In the genomic region with DNA sequence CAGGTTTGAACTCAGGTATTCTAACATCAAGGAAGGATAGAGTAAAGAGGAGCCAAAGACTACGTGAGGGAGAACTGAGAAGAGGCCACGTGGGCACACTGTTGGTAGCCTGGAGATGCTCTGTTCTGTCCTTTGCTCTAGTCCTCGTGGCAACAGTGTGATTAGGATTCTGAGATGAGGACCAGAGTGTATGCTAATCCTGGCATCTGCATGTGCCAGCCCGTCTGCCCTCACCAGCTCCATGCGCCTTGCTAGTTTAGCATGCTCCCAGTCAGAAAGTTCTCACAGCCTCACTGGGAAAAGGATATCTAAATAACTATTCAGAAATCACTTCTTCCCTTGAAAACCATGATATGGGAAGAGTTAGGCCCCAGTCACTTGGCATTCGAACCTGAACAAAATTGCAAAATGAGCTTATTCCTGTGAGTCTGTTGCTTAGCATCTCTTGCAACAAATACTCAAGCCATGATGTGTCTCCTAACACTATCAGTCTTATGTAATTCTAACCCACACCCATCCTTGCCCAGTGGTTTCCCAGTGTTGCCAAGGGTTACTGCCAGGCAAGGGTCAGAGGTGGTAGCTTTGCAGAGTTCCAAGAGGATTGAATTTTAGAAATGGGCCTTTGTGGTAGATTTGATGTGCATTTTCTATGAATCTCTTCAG, we compare ENCODE assay signal across 19 mouse cellular contexts.
DNase-seq lines count a peak whose midpoint lies in the region; ATAC-seq and TF ChIP-seq lines count a peak whose summit lies in the region.
"Had no signal": no experiment of that assay in that cellular context is flagged by ENCODE, and none has a peak within 500 bp of the region (broad histone marks: within the 10 kb centered on the region; RNA-seq: fewer than 3 reads in every experiment).

No protein-coding gene starts in this region.

- H3K4me1 ChIP-seq in midbrain, embryonic 11.5 days (ENCODE audit: control insufficient read depth, insufficient read depth, low read length): no peaks in the 10 kb centered on the region
- 0 out of 2 replicates have a peak, but pooled peaks cover 6% of the 10 kb centered on the region for H3K4me1 ChIP-seq in midbrain, embryonic 10.5 days
- H3K4me1 ChIP-seq: embryonic facial prominence, embryonic 12.5 days; forebrain, embryonic 13.5 days; heart, embryonic 10.5 days; hindbrain, embryonic 12.5 days had no signal

- no peak overlapping the region for H3K4me3 ChIP-seq in layer of hippocampus, adult 2 months
- H3K4me3 ChIP-seq in midbrain, embryonic 11.5 days (ENCODE audit: low read depth, low read length): no peak overlapping the region
- H3K4me3 ChIP-seq in midbrain, embryonic 10.5 days: no peak overlapping the region
- H3K4me3 ChIP-seq: embryonic facial prominence, embryonic 12.5 days; forebrain, embryonic 13.5 days; gastrocnemius, adult 2 months; heart, embryonic 10.5 days; hindbrain, embryonic 12.5 days had no signal

- no peaks in the 10 kb centered on the region for H3K27me3 ChIP-seq in midbrain, embryonic 11.5 days (ENCODE audit: control insufficient read depth, insufficient read depth, low read length)
- no peaks in the 10 kb centered on the region for H3K27me3 ChIP-seq in midbrain, embryonic 10.5 days (ENCODE audit: low read depth, poor library complexity, severe bottlenecking)
- H3K27me3 ChIP-seq: embryonic facial prominence, embryonic 12.5 days; forebrain, embryonic 13.5 days; hindbrain, embryonic 12.5 days had no signal

- H3K9me3 ChIP-seq in midbrain, embryonic 11.5 days (ENCODE audit: control insufficient read depth, low read length): no peaks in the 10 kb centered on the region
- H3K9me3 ChIP-seq in midbrain, embryonic 10.5 days (replicated peaks): no peaks in the 10 kb centered on the region
- H3K9me3 ChIP-seq: embryonic facial prominence, embryonic 12.5 days; forebrain, embryonic 13.5 days; heart, embryonic 10.5 days; hindbrain, embryonic 12.5 days had no signal

- no peak for TF ChIP-seq CTCF in layer of hippocampus, adult 2 months (conservative IDR thresholded peaks at IDR 0.05)

- no peak for ATAC-seq in midbrain, embryonic 11.5 days (ENCODE audit: low FRiP score)
- ATAC-seq: forebrain, embryonic 13.5 days; hindbrain, embryonic 16.5 days had no signal

- peak overlapping the region; percentile 60 for H3K27ac ChIP-seq in layer of hippocampus, adult 2 months
- H3K27ac ChIP-seq in midbrain, embryonic 11.5 days (ENCODE audit: low read depth, low read length): no peak overlapping the region
- no peak overlapping the region for H3K27ac ChIP-seq in midbrain, embryonic 10.5 days (replicated peaks)
- H3K27ac ChIP-seq: embryonic facial prominence, embryonic 12.5 days; forebrain, embryonic 13.5 days; gastrocnemius, adult 2 months; heart, embryonic 10.5 days; hindbrain, embryonic 12.5 days had no signal

- no peaks in the 10 kb centered on the region for H3K36me3 ChIP-seq in midbrain, embryonic 11.5 days (ENCODE audit: control insufficient read depth, insufficient read depth, low read length)
- no peaks in the 10 kb centered on the region for H3K36me3 ChIP-seq in midbrain, embryonic 10.5 days
- H3K36me3 ChIP-seq: heart, embryonic 10.5 days had no signal

- no peak overlapping the region for H3K9ac ChIP-seq in midbrain, embryonic 11.5 days (ENCODE audit: low read length)
- H3K9ac ChIP-seq: embryonic facial prominence, embryonic 12.5 days; forebrain, embryonic 13.5 days; hindbrain, embryonic 12.5 days had no signal

- 85% methylated on average over 6 of the region's 6 CpGs for WGBS in midbrain, embryonic 11.5 days
- WGBS in midbrain, embryonic 10.5 days: 91% methylated on average over 6 of the region's 6 CpGs

- DNase-seq in layer of hippocampus, adult 2 months (ENCODE audit: low spot score in 2 of 2): no peak
- no peak for DNase-seq in layer of hippocampus, postnatal 36 days
- DNase-seq in midbrain, embryonic 11.5 days (ENCODE audit: low spot score, missing footprints): peak; percentile 2
- no peak for DNase-seq in midbrain, embryonic 10.5 days (ENCODE audit: low spot score)
- DNase-seq in lung, postnatal 25 days (ENCODE audit: low spot score): peak; percentile 73
- DNase-seq in c-Kit-positive CD71-positive TER-119-positive erythroid progenitor cells, embryonic 14.5 days (ENCODE audit: low spot score): no peak
- DNase-seq: adrenal gland, postnatal 10 days; cerebellum, adult 11-12 months; cerebellum, adult 9-10 months; cerebellum, postnatal 25 days; gastrocnemius, adult 2 months; gastrocnemius, postnatal 25 days; heart, postnatal 10 days; heart, postnatal 4 days had no signal

- H3K4me2 ChIP-seq in midbrain, embryonic 11.5 days: no peak overlapping the region
- H3K4me2 ChIP-seq: embryonic facial prominence, embryonic 12.5 days; forebrain, embryonic 13.5 days; hindbrain, embryonic 12.5 days had no signal

Comparison
In these comparisons a context has a peak if more than half of its experiments do, and no peak if none do; other contexts are left out.
1. DNase-seq: peak in midbrain, embryonic 11.5 days (single experiment) and lung, postnatal 25 days (single experiment); none in layer of hippocampus, adult 2 months (0 of 2), layer of hippocampus, postnatal 36 days (0 of 2), midbrain, embryonic 10.5 days (single experiment) and c-Kit-positive CD71-positive TER-119-positive erythroid progenitor cells, embryonic 14.5 days (single experiment).